Mouse (Mus musculus): Measurements from ENCODE around the gene Efhc1.

Efhc1 gene

GRCm38 (mm10) chr1:20951799-20952198 lies 373 bp downstream of the Efhc1 start:
- DNase-seq (ENCODE audit: low spot score) = no peak

GRCm38 (mm10) chr1:20954876-20955275 lies 3.5 kb downstream of the Efhc1 start:
- no peak for DNase-seq (ENCODE audit: low spot score)

- no peak for DNase-seq (ENCODE audit: low spot score)
These were observed 18.2 kb downstream of the Efhc1 start for GRCm38 (mm10) chr1:20969642-20970041.

GRCm38 (mm10) chr1:20973389-20973788 lies 22.0 kb downstream of the Efhc1 start:
- DNase-seq (ENCODE audit: low spot score) = no peak

GRCm38 (mm10) chr1:20974341-20975135 lies 23.1 kb downstream of the Efhc1 start:
- no peak for DNase-seq (ENCODE audit: low spot score)

- DNase-seq (ENCODE audit: low spot score) = no peak
These were observed 29.1 kb downstream of the Efhc1 start for GRCm38 (mm10) chr1:20980553-20980952.

GRCm38 (mm10) chr1:20981764-20982163 lies 30.3 kb downstream of the Efhc1 start:
- no peak for DNase-seq (ENCODE audit: low spot score)

- DNase-seq (ENCODE audit: low spot score) = no peak
These were observed 32.7 kb downstream of the Efhc1 start for GRCm38 (mm10) chr1:20984103-20984502.

GRCm38 (mm10) chr1:20984582-20984981 lies 33.2 kb downstream of the Efhc1 start:
- DNase-seq (ENCODE audit: low spot score) = no peak

GRCm38 (mm10) chr1:20986378-20987056 lies 35.1 kb downstream of the Efhc1 start:
- no peak for DNase-seq (ENCODE audit: low spot score)

- DNase-seq (ENCODE audit: low spot score) = no peak
These were observed 38.1 kb downstream of the Efhc1 start for GRCm38 (mm10) chr1:20989461-20990083.

GRCm38 (mm10) chr1:20993690-20994089 lies 42.3 kb downstream of the Efhc1 start:
- no peak for DNase-seq (ENCODE audit: low spot score)

- no peak for DNase-seq (ENCODE audit: low spot score)
These were observed 42.9 kb downstream of the Efhc1 start for GRCm38 (mm10) chr1:20994338-20994737.

GRCm38 (mm10) chr1:20995331-20995986 lies 44.0 kb downstream of the Efhc1 start:
- no peak for DNase-seq (ENCODE audit: low spot score)

- DNase-seq (ENCODE audit: low spot score) = no peak
These were observed 45.3 kb downstream of the Efhc1 start for GRCm38 (mm10) chr1:20996603-20997327.

- DNase-seq (ENCODE audit: low spot score) = no peak
These were observed 45.9 kb downstream of the Efhc1 start for GRCm38 (mm10) chr1:20997328-20997689.

GRCm38 (mm10) chr1:20997881-20998389 lies 46.5 kb downstream of the Efhc1 start:
- no peak for DNase-seq (ENCODE audit: low spot score)

GRCm38 (mm10) chr1:21002246-21003142 lies 51.1 kb downstream of the Efhc1 start:
- no peak for DNase-seq (ENCODE audit: low spot score)

- DNase-seq (ENCODE audit: low spot score) = no peak
These were observed 53.2 kb downstream of the Efhc1 start for GRCm38 (mm10) chr1:21004596-21004995.

- no peak for DNase-seq (ENCODE audit: low spot score)
These were observed 55.3 kb downstream of the Efhc1 start for GRCm38 (mm10) chr1:21006775-21007174.

Measured in ovary, postnatal 36 days (tissue).